Mouse (Mus musculus) heart, postnatal 0 days (tissue): ENCODE measurements around the gene Nav2.

Experiments
- CTCF ChIP-seq: IDR thresholded peaks from 2 replicates; pipeline ENCODE4 v1.5.1; 2016; ENCODE audit warnings: antibody characterized with exemption, control low read depth, low read depth
- EP300 ChIP-seq: IDR thresholded peaks from 2 replicates; pipeline ENCODE4 v1.6.1; 2016; ENCODE audit warnings: antibody characterized with exemption, low read depth

DNA sequence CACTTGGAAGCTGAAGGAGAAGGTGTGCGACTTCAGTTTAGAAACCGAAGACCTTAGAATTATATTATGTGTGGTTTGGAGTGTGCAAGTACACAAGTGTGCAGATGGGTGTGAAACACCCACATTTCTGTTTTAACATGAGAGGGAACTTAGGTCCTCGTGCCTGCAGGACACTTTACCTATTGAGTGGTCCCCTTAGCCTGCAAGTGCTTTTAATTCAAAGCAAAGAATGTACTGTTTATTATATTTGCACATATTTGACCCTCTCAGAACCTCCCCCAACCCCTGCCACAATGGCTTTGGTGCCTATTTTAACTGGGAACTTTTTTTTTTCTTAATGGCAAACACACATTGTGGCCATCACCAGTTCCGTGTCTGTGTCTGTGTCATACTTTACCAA is 334.6 kb downstream of the Nav2 start:
- TF ChIP-seq CTCF (no peak), EP300 (no peak)
